Mouse (Mus musculus): ENCODE results near the gene Nipal1. TPM values are rescaled to one million over a fixed set of nuclear protein-coding genes. Genes with fewer than 3 reads are reported as not detected.
A peak's percentile ranks its signal among the peaks of the same experiment; 100 is the strongest.

Nipal1 gene
- polyA plus RNA-seq, 1 experiment from 2014 or later: 0.45 TPM

DNA sequence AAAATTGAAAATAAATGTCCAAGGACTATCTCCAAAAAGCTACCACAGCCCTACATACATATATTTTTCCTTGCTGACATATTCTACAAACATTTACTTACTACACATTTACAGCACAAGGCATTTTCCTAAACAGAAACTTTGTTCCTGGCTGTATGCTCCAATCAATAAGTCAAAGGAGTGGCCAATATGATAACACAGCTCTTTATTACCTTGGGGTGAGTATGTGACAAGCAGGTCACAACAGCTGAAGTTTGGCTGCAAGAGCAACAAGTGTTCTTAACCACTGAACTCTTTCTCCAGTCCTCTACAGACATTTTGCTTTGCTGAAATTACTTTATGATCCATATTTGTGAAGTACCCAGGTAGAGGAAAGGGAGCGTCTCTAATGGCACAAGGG is 7.5 kb upstream of the Nipal1 start:
- DNase-seq (ENCODE audit: low spot score, missing footprints) (no peak), ATAC-seq (ENCODE audit: low FRiP score) (no peak)
- Histone ChIP-seq H3K27me3 (ENCODE audit: control insufficient read depth, insufficient read depth, low read length) (no peaks in the 10 kb centered on the region; the same call in 1 of the 2 replicates), H3K27ac (ENCODE audit: low read depth, low read length) (no peak overlapping the region), H3K4me3 (ENCODE audit: low read depth, low read length) (no peak overlapping the region), H3K4me2 (no peak overlapping the region), H3K4me1 (ENCODE audit: control insufficient read depth, insufficient read depth, low read length) (no peaks in the 10 kb centered on the region), H3K9ac (ENCODE audit: low read length) (no peak overlapping the region), H3K36me3 (ENCODE audit: control insufficient read depth, insufficient read depth, low read length) (no peaks in the 10 kb centered on the region), H3K9me3 (ENCODE audit: control insufficient read depth, low read length) (no peaks in the 10 kb centered on the region)
- 98% methylated on average over 1 of the region's 1 CpGs for WGBS

DNA sequence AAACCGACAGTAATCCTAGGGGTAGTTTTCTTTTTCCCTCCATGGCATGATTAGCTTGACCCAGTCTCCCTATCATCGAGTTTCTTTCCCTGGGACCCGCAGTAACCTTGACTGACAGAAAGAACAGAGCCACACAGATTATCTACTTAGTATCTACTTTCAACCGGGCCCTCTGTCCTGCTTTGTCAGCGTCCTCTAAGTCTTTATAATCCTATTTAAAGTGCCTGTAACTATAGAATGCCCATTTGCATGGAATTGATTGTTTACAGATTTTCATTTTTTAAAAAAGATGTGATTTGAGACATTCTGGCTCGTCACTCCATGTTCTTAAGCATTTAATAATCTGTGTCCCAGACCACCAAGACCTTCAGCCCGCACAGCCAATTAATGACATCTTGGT is 3.9 kb upstream of the Nipal1 start:
- ATAC-seq (ENCODE audit: low FRiP score): no peak
- Histone ChIP-seq H3K4me3 (ENCODE audit: low read depth, low read length) (no peak overlapping the region), H3K27me3 (ENCODE audit: control insufficient read depth, insufficient read depth, low read length) (peaks cover 14% of the 10 kb centered on the region), H3K4me1 (ENCODE audit: control insufficient read depth, insufficient read depth, low read length) (no peaks in the 10 kb centered on the region; the same call in 1 of the 2 replicates), H3K9me3 (ENCODE audit: control insufficient read depth, low read length) (no peaks in the 10 kb centered on the region), H3K36me3 (ENCODE audit: control insufficient read depth, insufficient read depth, low read length) (no peaks in the 10 kb centered on the region), H3K9ac (ENCODE audit: low read length) (no peak overlapping the region), H3K4me2 (no peak overlapping the region), H3K27ac (ENCODE audit: low read depth, low read length) (no peak overlapping the region)
- 55% methylated on average over 7 of the region's 7 CpGs for WGBS
- peak; percentile 69 for DNase-seq (ENCODE audit: low spot score, missing footprints)

DNA sequence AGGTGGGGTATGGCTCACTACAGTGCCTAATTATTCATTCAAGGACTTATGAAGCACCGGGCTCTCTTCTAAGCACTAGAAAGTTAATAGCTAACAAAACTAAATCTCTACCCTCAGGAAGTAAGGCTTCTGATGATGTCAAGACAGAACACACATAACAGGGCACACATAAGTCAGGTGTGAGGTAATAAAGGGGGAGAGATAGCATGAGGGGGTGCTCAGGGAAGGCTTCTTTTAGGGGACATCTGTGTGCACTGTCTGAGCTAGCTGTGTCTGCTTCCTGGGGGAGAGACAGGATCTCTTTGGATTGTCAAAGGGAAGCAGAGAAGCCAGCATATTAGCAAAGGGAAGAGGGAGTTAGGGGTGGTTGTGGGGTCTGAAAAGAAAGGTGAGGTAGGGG is 3.4 kb upstream of the Nipal1 start, which contains the start of gene Cnga1:
Gene Cnga1, minus strand, starts transcription at position 101 of the 400 bp plus-strand sequence.
- Histone ChIP-seq H3K27me3 (ENCODE audit: control insufficient read depth, insufficient read depth, low read length) (peaks cover 19% of the 10 kb centered on the region), H3K36me3 (ENCODE audit: control insufficient read depth, insufficient read depth, low read length) (no peaks in the 10 kb centered on the region), H3K4me2 (no peak within 1 kb of the TSS), H3K9me3 (ENCODE audit: control insufficient read depth, low read length) (no peaks in the 10 kb centered on the region), H3K9ac (ENCODE audit: low read length) (no peak within 1 kb of the TSS), H3K4me1 (ENCODE audit: control insufficient read depth, insufficient read depth, low read length) (no peaks in the 10 kb centered on the region; the same call in 1 of the 2 replicates), H3K4me3 (ENCODE audit: low read depth, low read length) (no peak within 1 kb of the TSS), H3K27ac (ENCODE audit: low read depth, low read length) (no peak within 1 kb of the TSS)
- DNase-seq (ENCODE audit: low spot score, missing footprints) (peak; percentile 28), ATAC-seq (ENCODE audit: low FRiP score) (no peak)
- WGBS: 82% methylated on average over 1 of the region's 1 CpGs

DNA sequence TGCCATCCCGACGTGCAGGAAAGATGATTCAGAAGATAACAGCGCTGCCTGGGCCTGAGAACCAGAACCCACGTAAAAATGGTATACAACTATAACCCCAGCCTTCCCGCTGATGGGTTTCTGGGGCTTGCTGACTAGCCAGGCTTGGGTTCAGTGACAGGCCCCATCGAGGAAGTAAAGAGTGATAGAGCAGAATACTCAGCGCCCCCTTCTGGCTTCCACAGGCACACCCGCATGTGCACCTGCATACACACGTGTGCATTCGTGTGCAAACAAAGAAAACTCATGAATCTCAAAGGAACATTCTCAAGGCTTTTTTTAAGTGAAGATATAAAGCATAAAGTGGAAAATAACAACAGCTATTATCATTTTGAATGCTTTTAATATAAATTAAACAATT is 1.5 kb upstream of the Nipal1 start:
- peak; percentile 82 for DNase-seq (ENCODE audit: low spot score, missing footprints)
- H3K9ac ChIP-seq (ENCODE audit: low read length): no peak overlapping the region
- H3K27ac ChIP-seq (ENCODE audit: low read depth, low read length): no peak overlapping the region
- H3K9me3 ChIP-seq (ENCODE audit: control insufficient read depth, low read length): no peaks in the 10 kb centered on the region
- no peaks in the 10 kb centered on the region; the same call in 1 of the 2 replicates for H3K4me1 ChIP-seq (ENCODE audit: control insufficient read depth, insufficient read depth, low read length)
- peaks cover 19% of the 10 kb centered on the region for H3K27me3 ChIP-seq (ENCODE audit: control insufficient read depth, insufficient read depth, low read length)
- no peak overlapping the region for H3K4me2 ChIP-seq
- H3K4me3 ChIP-seq (ENCODE audit: low read depth, low read length): no peak overlapping the region
- no peaks in the 10 kb centered on the region for H3K36me3 ChIP-seq (ENCODE audit: control insufficient read depth, insufficient read depth, low read length)
- WGBS: 44% methylated on average over 10 of the region's 10 CpGs
- no peak for ATAC-seq (ENCODE audit: low FRiP score)

DNA sequence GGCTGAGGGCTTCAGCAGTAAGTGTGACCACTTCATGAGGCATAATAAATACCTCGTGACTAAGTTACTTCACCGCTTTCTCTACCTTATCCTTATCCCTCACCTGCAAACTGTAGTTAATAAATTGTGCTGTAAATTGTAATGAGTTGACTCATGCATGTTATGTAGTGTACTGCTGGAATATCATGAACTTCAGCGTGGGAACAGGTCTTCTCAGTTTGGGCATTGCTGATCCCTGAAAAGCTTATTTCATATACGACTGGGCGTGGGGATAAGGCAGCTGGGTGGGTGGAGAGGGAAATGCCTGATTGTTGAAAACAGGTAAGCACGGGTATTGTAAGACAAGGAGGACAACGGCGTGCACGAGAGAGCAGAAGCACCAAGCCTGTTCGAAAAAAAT is 599 bp upstream of the Nipal1 start:
- H3K27ac ChIP-seq (ENCODE audit: low read depth, low read length): no peak overlapping the region
- no peak for ATAC-seq (ENCODE audit: low FRiP score)
- H3K9ac ChIP-seq (ENCODE audit: low read length): no peak overlapping the region
- H3K4me1 ChIP-seq (ENCODE audit: control insufficient read depth, insufficient read depth, low read length): no peaks in the 10 kb centered on the region; the same call in 1 of the 2 replicates
- peak overlapping the region; percentile 63 for H3K4me2 ChIP-seq
- peaks cover 19% of the 10 kb centered on the region for H3K27me3 ChIP-seq (ENCODE audit: control insufficient read depth, insufficient read depth, low read length)
- H3K4me3 ChIP-seq (ENCODE audit: low read depth, low read length): peak overlapping the region; percentile 37
- no peak for DNase-seq (ENCODE audit: low spot score, missing footprints)
- WGBS: 32% methylated on average over 10 of the region's 10 CpGs
- no peaks in the 10 kb centered on the region for H3K9me3 ChIP-seq (ENCODE audit: control insufficient read depth, low read length)
- no peaks in the 10 kb centered on the region for H3K36me3 ChIP-seq (ENCODE audit: control insufficient read depth, insufficient read depth, low read length)

DNA sequence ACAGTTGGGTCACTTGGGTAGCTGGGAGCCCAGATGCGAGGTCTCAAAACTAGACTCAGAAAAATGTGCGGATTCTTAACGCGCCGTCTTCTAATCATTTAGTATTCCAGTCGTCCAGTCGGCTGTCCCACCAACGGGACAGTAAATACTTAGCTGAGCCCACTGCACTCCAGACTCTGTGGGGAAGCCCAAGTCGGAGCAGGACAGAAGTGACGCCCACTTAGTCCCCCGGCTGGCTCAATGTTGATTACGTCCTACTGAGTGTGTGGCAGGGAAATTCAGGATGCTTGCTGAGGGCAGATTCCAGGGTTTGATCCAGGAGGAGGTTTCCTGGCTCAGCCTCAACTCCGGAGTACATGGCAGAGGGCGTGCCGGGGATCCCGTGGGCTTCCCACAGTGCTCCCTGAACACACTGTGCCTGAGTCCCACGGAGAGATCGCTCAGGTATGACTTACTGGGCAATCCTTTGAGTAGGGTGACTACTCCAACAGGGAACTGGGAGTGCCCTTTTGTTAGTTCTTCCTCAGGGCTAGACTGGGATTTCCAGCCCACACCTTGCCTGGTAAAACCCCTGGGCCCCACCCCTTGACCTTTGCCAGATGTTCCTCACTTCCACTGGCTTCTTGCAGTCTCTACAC is 482 bp downstream of the Nipal1 start:
- peak; percentile 90 for DNase-seq (ENCODE audit: low spot score, missing footprints)
- Histone ChIP-seq H3K36me3 (ENCODE audit: control insufficient read depth, insufficient read depth, low read length) (no peaks in the 10 kb centered on the region), H3K27ac (ENCODE audit: low read depth, low read length) (no peak overlapping the region), H3K4me2 (peak overlapping the region; percentile 63), H3K27me3 (ENCODE audit: control insufficient read depth, insufficient read depth, low read length) (peaks cover 19% of the 10 kb centered on the region), H3K9ac (ENCODE audit: low read length) (peak overlapping the region; percentile 18; the same call in 1 of the 2 replicates), H3K9me3 (ENCODE audit: control insufficient read depth, low read length) (no peaks in the 10 kb centered on the region), H3K4me1 (ENCODE audit: control insufficient read depth, insufficient read depth, low read length) (no peaks in the 10 kb centered on the region; the same call in 1 of the 2 replicates), H3K4me3 (ENCODE audit: low read depth, low read length) (peak overlapping the region; percentile 37)
- ATAC-seq (ENCODE audit: low FRiP score): peak; percentile 75
- WGBS: 8% methylated on average over 18 of the region's 18 CpGs

DNA sequence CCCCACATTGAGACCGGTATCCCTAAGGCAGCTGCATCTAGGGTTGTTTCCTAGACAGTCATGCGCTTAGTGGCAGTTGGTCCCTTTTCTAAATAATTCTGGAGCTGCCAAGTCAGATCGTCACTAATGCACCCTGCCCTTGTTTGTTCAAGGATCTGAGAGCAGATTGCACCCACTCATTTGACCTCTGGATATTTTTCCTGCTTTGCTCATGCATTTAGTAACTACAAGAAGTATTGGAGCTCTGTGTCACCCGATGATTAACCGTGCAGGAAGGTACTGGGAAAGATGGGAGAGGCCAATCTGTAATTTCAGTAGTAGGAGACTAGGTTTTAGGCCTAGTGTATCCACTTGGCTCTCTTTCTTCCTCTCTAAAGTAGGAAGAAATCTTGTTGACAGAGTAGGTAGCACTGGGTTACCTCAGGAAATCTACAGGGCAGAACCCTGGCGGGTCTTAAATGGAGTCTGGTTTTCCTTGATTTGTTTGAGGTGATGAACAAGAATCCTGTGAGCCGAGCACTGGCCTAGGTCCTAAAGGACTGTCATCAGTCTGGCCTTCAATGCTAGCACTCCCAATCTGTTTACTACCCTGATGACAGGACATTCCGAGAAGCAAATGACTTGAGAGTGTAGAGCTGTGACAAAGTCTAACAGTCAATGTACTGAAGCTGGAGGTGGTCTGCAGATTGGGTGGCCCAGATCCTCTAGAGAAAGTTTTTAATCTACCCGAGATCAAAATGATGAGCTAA is 1.6 kb downstream of the Nipal1 start:
- H3K4me1 ChIP-seq (ENCODE audit: control insufficient read depth, insufficient read depth, low read length): no peaks in the 10 kb centered on the region; the same call in 1 of the 2 replicates
- no peaks in the 10 kb centered on the region for H3K9me3 ChIP-seq (ENCODE audit: control insufficient read depth, low read length)
- peaks cover 19% of the 10 kb centered on the region for H3K27me3 ChIP-seq (ENCODE audit: control insufficient read depth, insufficient read depth, low read length)
- ATAC-seq (ENCODE audit: low FRiP score): no peak
- no peak overlapping the region for H3K27ac ChIP-seq (ENCODE audit: low read depth, low read length)
- WGBS: 91% methylated on average over 9 of the region's 9 CpGs
- peak; percentile 66 for DNase-seq (ENCODE audit: low spot score, missing footprints)
- H3K36me3 ChIP-seq (ENCODE audit: control insufficient read depth, insufficient read depth, low read length): no peaks in the 10 kb centered on the region
- H3K4me3 ChIP-seq (ENCODE audit: low read depth, low read length): no peak overlapping the region
- H3K4me2 ChIP-seq: no peak overlapping the region
- no peak overlapping the region for H3K9ac ChIP-seq (ENCODE audit: low read length)

DNA sequence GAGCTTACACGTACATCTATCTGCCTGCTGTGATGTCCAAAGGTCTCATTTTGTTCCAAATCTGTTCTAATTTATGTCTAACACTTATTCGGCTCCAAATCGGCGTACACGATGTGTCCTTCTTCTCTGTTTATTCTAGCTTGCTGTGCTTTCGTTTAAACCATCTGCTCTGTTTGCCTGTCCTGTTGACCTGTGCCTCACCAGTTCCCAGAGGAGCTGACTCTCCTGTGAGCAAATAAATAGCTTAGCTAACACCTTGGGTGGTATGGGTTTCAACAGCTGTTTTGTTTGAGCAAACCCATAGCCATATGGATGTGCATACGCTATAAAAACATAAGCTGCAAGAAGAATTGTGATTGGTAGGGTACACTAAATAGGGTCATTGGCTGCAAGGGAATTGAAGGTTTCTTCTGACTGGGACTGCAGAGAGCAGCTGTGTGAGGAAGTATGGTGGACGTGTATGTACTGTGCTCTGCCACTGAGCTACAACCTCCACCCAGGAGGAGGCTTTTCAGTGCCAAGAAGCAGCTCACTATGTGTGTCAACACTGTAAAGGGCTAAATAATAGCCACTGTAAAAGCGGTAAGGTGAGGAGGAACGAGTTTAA is 5.6 kb downstream of the Nipal1 start:
- ATAC-seq (ENCODE audit: low FRiP score) (peak; percentile 44; the same call in 1 of the 2 replicates), DNase-seq (ENCODE audit: low spot score, missing footprints) (peak; percentile 77)
- H3K36me3 ChIP-seq (ENCODE audit: control insufficient read depth, insufficient read depth, low read length): no peaks in the 10 kb centered on the region
- no peak overlapping the region for H3K4me3 ChIP-seq (ENCODE audit: low read depth, low read length)
- H3K4me2 ChIP-seq: no peak overlapping the region
- H3K27me3 ChIP-seq (ENCODE audit: control insufficient read depth, insufficient read depth, low read length): peaks cover 10% of the 10 kb centered on the region
- no peaks in the 10 kb centered on the region; the same call in 1 of the 2 replicates for H3K4me1 ChIP-seq (ENCODE audit: control insufficient read depth, insufficient read depth, low read length)
- H3K9ac ChIP-seq (ENCODE audit: low read length): no peak overlapping the region
- H3K9me3 ChIP-seq (ENCODE audit: control insufficient read depth, low read length): no peaks in the 10 kb centered on the region
- 72% methylated on average over 10 of the region's 10 CpGs for WGBS
- H3K27ac ChIP-seq (ENCODE audit: low read depth, low read length): no peak overlapping the region
